Mouse (Mus musculus) kidney, embryonic 15.5 days (tissue): ENCODE measurements around the gene Pla2g7. TPM values are rescaled to one million over a fixed set of nuclear protein-coding genes. Genes with fewer than 3 reads are reported as not detected.

Source experiments
- ATAC-seq: fragments of 200-750 bp; cut with Nextera tagmentation; replicated peaks from 2 replicates; pipeline ENCODE4 v1.8.0; 2017; ENCODE audit warnings: moderate TSS enrichment; ENCODE audit not compliant: low FRiP score
- H3K27ac ChIP-seq: fragments of 300-500 bp; sonication (generic); 2 replicates; pipeline ENCODE4 v1.5.1; 2015; ENCODE audit warnings: mild to moderate bottlenecking, inconsistent platforms
- H3K27me3 ChIP-seq: fragments of 300-500 bp; sonication (generic); 2 replicates; pipeline ENCODE4 v1.6.1; 2015; ENCODE audit warnings: inconsistent platforms
- H3K36me3 ChIP-seq: fragments of 300-500 bp; sonication (generic); 2 replicates; pipeline ENCODE4 v1.6.1; 2015; ENCODE audit warnings: inconsistent platforms
- H3K4me1 ChIP-seq: fragments of 300-500 bp; sonication (generic); 2 replicates; pipeline ENCODE4 v1.6.1; 2015; ENCODE audit warnings: inconsistent platforms
- H3K4me2 ChIP-seq: fragments of 300-500 bp; sonication (generic); 2 replicates; pipeline ENCODE4 v1.6.1; 2015; ENCODE audit warnings: moderate library complexity, mild to moderate bottlenecking, inconsistent platforms
- H3K4me3 ChIP-seq: fragments of 300-500 bp; sonication (generic); replicated peaks from 2 replicates; pipeline ENCODE4 v1.5.1; 2015; ENCODE audit warnings: mild to moderate bottlenecking, inconsistent platforms
- H3K9ac ChIP-seq: fragments of 300-500 bp; sonication (generic); 2 replicates; pipeline ENCODE4 v1.6.1; 2015; ENCODE audit warnings: mild to moderate bottlenecking, inconsistent platforms
- H3K9me3 ChIP-seq: fragments of 300-500 bp; sonication (generic); replicated peaks from 2 replicates; pipeline ENCODE4 v1.6.1; 2016; ENCODE audit warnings: inconsistent platforms
- WGBS: fragments of 180-500 bp; shearing (Covaris S2); methylation state at CpG from one replicate; pipeline ENCODE4 v1.1.7; 2015; ENCODE audit warnings: mixed read lengths; 5-methylcytosine and 5-hydroxymethylcytosine counted together
- polyA plus RNA-seq: library from polyadenylated mRNA; unstranded; fragments of >200 nt; fragmentation: Nextera tagmentation; extraction: Ambion mirVana; gene quantifications from 2 replicates; pipeline ENCODE4 v1.2.1, GENCODE M21; 2015

Pla2g7 gene
- polyA plus RNA-seq, 1 experiment from 2014 or later: 66.6 TPM

GRCm38 (mm10) chr17:43629496-43630426, 61.9 kb downstream of the Pla2g7 start, which contains the start of gene Tdrd6:
TSS of gene Tdrd6 (minus strand) at chr17:43630299.
- peak within 1 kb of the TSS; percentile 83 for H3K4me2 ChIP-seq
- H3K36me3 ChIP-seq: no peaks in the 10 kb centered on the region
- peaks cover 16% of the 10 kb centered on the region for H3K4me1 ChIP-seq
- H3K27ac ChIP-seq: no peak within 1 kb of the TSS
- 3% methylated on average over 83 of the region's 83 CpGs for WGBS
- ATAC-seq: peak; percentile 77
- peak within 1 kb of the TSS; percentile 19; the same call in 1 of the 2 replicates for H3K9ac ChIP-seq
- H3K4me3 ChIP-seq: peak within 1 kb of the TSS; percentile 46
- peaks cover 40% of the 10 kb centered on the region for H3K27me3 ChIP-seq
- peaks cover 6% of the 10 kb centered on the region; the same call in 1 of the 2 replicates for H3K9me3 ChIP-seq

GRCm38 (mm10) chr17:43630427-43630760, 62.5 kb downstream of the Pla2g7 start:
- H3K27ac ChIP-seq: no peak overlapping the region
- peaks cover 16% of the 10 kb centered on the region for H3K4me1 ChIP-seq
- no peak overlapping the region for H3K9ac ChIP-seq
- H3K36me3 ChIP-seq: no peaks in the 10 kb centered on the region
- H3K27me3 ChIP-seq: peaks cover 40% of the 10 kb centered on the region
- no peak for ATAC-seq
- WGBS: 40% methylated on average over 13 of the region's 13 CpGs
- peak overlapping the region; percentile 83 for H3K4me2 ChIP-seq
- H3K4me3 ChIP-seq: peak overlapping the region; percentile 46
- H3K9me3 ChIP-seq: peaks cover 6% of the 10 kb centered on the region; the same call in 1 of the 2 replicates

- H3K27me3 ChIP-seq: no peaks in the 10 kb centered on the region
- no peak overlapping the region for H3K27ac ChIP-seq
- WGBS: 90% methylated on average over 4 of the region's 4 CpGs
- no peaks in the 10 kb centered on the region for H3K36me3 ChIP-seq
- ATAC-seq: no peak
- H3K4me2 ChIP-seq: no peak overlapping the region
- H3K9me3 ChIP-seq: no peaks in the 10 kb centered on the region
- H3K9ac ChIP-seq: no peak overlapping the region
- no peak overlapping the region for H3K4me3 ChIP-seq
- no peaks in the 10 kb centered on the region for H3K4me1 ChIP-seq
Measured at GRCm38 (mm10) chr17:43637146-43637545, 69.2 kb downstream of the Pla2g7 start.

GRCm38 (mm10) chr17:43640825-43641224, 72.9 kb downstream of the Pla2g7 start:
- Histone ChIP-seq H3K27me3 (no peaks in the 10 kb centered on the region), H3K36me3 (peaks cover 6% of the 10 kb centered on the region; the same call in 1 of the 2 replicates), H3K9ac (no peak overlapping the region), H3K4me1 (no peaks in the 10 kb centered on the region), H3K9me3 (no peaks in the 10 kb centered on the region), H3K4me3 (no peak overlapping the region), H3K4me2 (no peak overlapping the region), H3K27ac (no peak overlapping the region)
- ATAC-seq: no peak
- 80% methylated on average over 1 of the region's 1 CpGs for WGBS

- H3K9me3 ChIP-seq: no peaks in the 10 kb centered on the region
Measured at GRCm38 (mm10) chr17:43643191-43643590, 75.3 kb downstream of the Pla2g7 start.

GRCm38 (mm10) chr17:43644375-43644774, 76.5 kb downstream of the Pla2g7 start:
- Histone ChIP-seq H3K27me3 (no peaks in the 10 kb centered on the region), H3K4me3 (no peak overlapping the region), H3K27ac (no peak overlapping the region), H3K4me2 (no peak overlapping the region), H3K4me1 (no peaks in the 10 kb centered on the region; the same call in 1 of the 2 replicates), H3K9ac (no peak overlapping the region), H3K9me3 (no peaks in the 10 kb centered on the region), H3K36me3 (peaks cover 6% of the 10 kb centered on the region; the same call in 1 of the 2 replicates)
- no peak for ATAC-seq
- WGBS: 71% methylated on average over 7 of the region's 7 CpGs

More at GRCm38 (mm10) chr17:43643191-43643590, 75.3 kb downstream of the Pla2g7 start:
- Histone ChIP-seq H3K36me3 (peaks cover 6% of the 10 kb centered on the region; the same call in 1 of the 2 replicates), H3K27me3 (no peaks in the 10 kb centered on the region), H3K4me3 (no peak overlapping the region), H3K27ac (no peak overlapping the region), H3K4me2 (no peak overlapping the region), H3K4me1 (no peaks in the 10 kb centered on the region; the same call in 1 of the 2 replicates), H3K9ac (no peak overlapping the region)
- 76% methylated on average over 7 of the region's 7 CpGs for WGBS
- no peak for ATAC-seq

GRCm38 (mm10) chr17:43645136-43645535, 77.2 kb downstream of the Pla2g7 start:
- peaks cover 6% of the 10 kb centered on the region for H3K36me3 ChIP-seq
- no peaks in the 10 kb centered on the region for H3K9me3 ChIP-seq
- no peak for ATAC-seq
- H3K27ac ChIP-seq: no peak overlapping the region
- WGBS: 87% methylated on average over 3 of the region's 3 CpGs
- H3K4me3 ChIP-seq: no peak overlapping the region
- H3K27me3 ChIP-seq: no peaks in the 10 kb centered on the region
- no peak overlapping the region for H3K9ac ChIP-seq
- no peak overlapping the region for H3K4me2 ChIP-seq
- H3K4me1 ChIP-seq: no peaks in the 10 kb centered on the region; the same call in 1 of the 2 replicates

GRCm38 (mm10) chr17:43646925-43647324, 79.0 kb downstream of the Pla2g7 start:
- Histone ChIP-seq H3K9me3 (no peaks in the 10 kb centered on the region), H3K27ac (no peak overlapping the region), H3K36me3 (peaks cover 10% of the 10 kb centered on the region), H3K4me3 (no peak overlapping the region), H3K9ac (no peak overlapping the region), H3K27me3 (no peaks in the 10 kb centered on the region), H3K4me1 (no peaks in the 10 kb centered on the region; the same call in 1 of the 2 replicates), H3K4me2 (no peak overlapping the region)
- ATAC-seq: no peak
- WGBS: 64% methylated on average over 5 of the region's 5 CpGs

GRCm38 (mm10) chr17:43649641-43650436, 81.9 kb downstream of the Pla2g7 start:
- no peak overlapping the region for H3K9ac ChIP-seq
- H3K9me3 ChIP-seq: no peaks in the 10 kb centered on the region
- no peak overlapping the region for H3K27ac ChIP-seq
- peaks cover 7% of the 10 kb centered on the region for H3K36me3 ChIP-seq
- H3K4me2 ChIP-seq: no peak overlapping the region
- H3K4me1 ChIP-seq: no peaks in the 10 kb centered on the region; the same call in 1 of the 2 replicates
- no peak for ATAC-seq
- WGBS: 89% methylated on average over 10 of the region's 10 CpGs
- H3K27me3 ChIP-seq: no peaks in the 10 kb centered on the region
- no peak overlapping the region for H3K4me3 ChIP-seq

GRCm38 (mm10) chr17:43651314-43652046, 83.6 kb downstream of the Pla2g7 start:
- Histone ChIP-seq H3K4me3 (no peak overlapping the region), H3K36me3 (peaks cover 7% of the 10 kb centered on the region; the same call in 1 of the 2 replicates), H3K27ac (no peak overlapping the region), H3K4me1 (no peaks in the 10 kb centered on the region; the same call in 1 of the 2 replicates), H3K27me3 (no peaks in the 10 kb centered on the region), H3K9me3 (no peaks in the 10 kb centered on the region), H3K9ac (no peak overlapping the region), H3K4me2 (no peak overlapping the region)
- ATAC-seq: no peak
- 69% methylated on average over 14 of the region's 14 CpGs for WGBS
